In the genomic region with DNA sequence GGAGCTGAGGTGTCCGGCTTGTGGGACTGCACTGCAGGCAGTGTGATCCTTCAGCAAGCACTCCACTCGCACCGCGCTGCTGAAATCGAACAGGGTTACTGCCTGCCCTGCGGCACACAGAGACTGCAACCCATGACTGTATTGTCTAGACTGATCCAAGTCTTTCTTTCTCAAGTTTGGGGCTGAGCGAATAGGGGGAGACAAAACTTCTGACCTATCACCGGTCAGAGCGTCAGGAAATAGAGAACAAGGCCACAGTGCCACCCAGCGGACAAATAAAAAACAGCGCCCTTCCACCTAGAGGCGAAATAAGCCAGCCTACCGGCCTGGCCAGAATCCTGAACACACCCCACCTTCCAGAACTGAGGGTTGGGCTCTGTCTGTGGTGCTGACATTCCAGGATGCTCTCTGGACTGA, we compare ENCODE assay signal across 8 mouse cellular contexts. TPM values are rescaled to one million over a fixed set of nuclear protein-coding genes. Genes with fewer than 3 reads are reported as not detected.
DNase-seq lines count a peak whose midpoint lies in the region; ATAC-seq lines count a peak whose summit lies in the region.

No protein-coding gene starts in this region.

- peak overlapping the region; percentile 54; the same call in 1 of the 2 replicates for H3K9ac ChIP-seq in heart, embryonic 14.5 days (ENCODE audit: low read length)
- no peak overlapping the region for H3K9ac ChIP-seq in liver, embryonic 15.5 days
- H3K9ac ChIP-seq in neural tube, embryonic 12.5 days: no peak overlapping the region

- H3K9me3 ChIP-seq in heart, embryonic 14.5 days (ENCODE audit: control insufficient read depth, low read length): no peaks in the 10 kb centered on the region
- no peaks in the 10 kb centered on the region for H3K9me3 ChIP-seq in liver, embryonic 15.5 days (replicated peaks)
- no peaks in the 10 kb centered on the region for H3K9me3 ChIP-seq in neural tube, embryonic 12.5 days

- peaks cover 4% of the 10 kb centered on the region; the same call in 1 of the 2 replicates for H3K27me3 ChIP-seq in heart, embryonic 14.5 days (ENCODE audit: control insufficient read depth, insufficient read depth, low read length)
- H3K27me3 ChIP-seq in liver, embryonic 15.5 days: peaks cover 5% of the 10 kb centered on the region; the same call in 1 of the 2 replicates
- H3K27me3 ChIP-seq in neural tube, embryonic 12.5 days (replicated peaks): no peaks in the 10 kb centered on the region

- peak; percentile 94 for ATAC-seq in CD4-positive, CD25-positive, alpha-beta regulatory T cell, adult 4 months
- 0 out of 2 replicates have a peak, but pooled peaks have one; percentile 42 for ATAC-seq in heart, embryonic 14.5 days (ENCODE audit: insufficient number of reproducible peaks, insufficient read depth, low FRiP score, low read depth)
- peak; percentile 43; the same call in 1 of the 2 replicates for ATAC-seq in liver, embryonic 15.5 days (ENCODE audit: insufficient read depth)
- peak; percentile 83 for ATAC-seq in neural tube, embryonic 12.5 days (ENCODE audit: low FRiP score, low read depth)

- peak; percentile 39 for DNase-seq in c-Kit-negative CD71-positive TER-119-positive erythroid progenitor cells, embryonic 14.5 days (ENCODE audit: low read depth, low spot score)
- peak; percentile 81 for DNase-seq in fibroblast of lung, adult 2 months (ENCODE audit: low read depth)
- peak; percentile 87 for DNase-seq in kidney, postnatal 14 days
- peak; percentile 38 for DNase-seq in telencephalon, adult 2 months (ENCODE audit: low read depth, low spot score)

- no peak overlapping the region for H3K27ac ChIP-seq in heart, embryonic 14.5 days (replicated peaks in 1 of 2; ENCODE audit: control insufficient read depth in 1 of 2, insufficient read depth in 1 of 2, low read depth in 2 of 2, low read length in 2 of 2)
- no peak overlapping the region for H3K27ac ChIP-seq in liver, embryonic 15.5 days (replicated peaks)
- no peak overlapping the region for H3K27ac ChIP-seq in neural tube, embryonic 12.5 days

- H3K4me3 ChIP-seq in heart, embryonic 14.5 days (ENCODE audit: control insufficient read depth in 1 of 2, insufficient read depth in 1 of 2, low read depth in 1 of 2, low read length in 2 of 2): peak overlapping the region; percentile 29 to 30
- H3K4me3 ChIP-seq in liver, embryonic 15.5 days (replicated peaks): peak overlapping the region; percentile 32
- H3K4me3 ChIP-seq in neural tube, embryonic 12.5 days: no peak overlapping the region

- H3K4me1 ChIP-seq in heart, embryonic 14.5 days (ENCODE audit: control insufficient read depth in 2 of 2, insufficient read depth in 2 of 2, low read length in 2 of 2): peaks cover 6 to 12% of the 10 kb centered on the region in 2 experiments
- H3K4me1 ChIP-seq in liver, embryonic 15.5 days (replicated peaks): peaks cover 9% of the 10 kb centered on the region
- H3K4me1 ChIP-seq in neural tube, embryonic 12.5 days: peaks cover 8% of the 10 kb centered on the region; the same call in 1 of the 2 replicates

- H3K4me2 ChIP-seq in heart, embryonic 14.5 days (ENCODE audit: low read length): peak overlapping the region; percentile 68
- peak overlapping the region; percentile 64 for H3K4me2 ChIP-seq in liver, embryonic 15.5 days
- peak overlapping the region; percentile 53 for H3K4me2 ChIP-seq in neural tube, embryonic 12.5 days (replicated peaks)

- no peaks in the 10 kb centered on the region for H3K36me3 ChIP-seq in heart, embryonic 14.5 days (ENCODE audit: control insufficient read depth, insufficient read depth, low read length)
- no peaks in the 10 kb centered on the region for H3K36me3 ChIP-seq in liver, embryonic 15.5 days (replicated peaks)
- no peaks in the 10 kb centered on the region for H3K36me3 ChIP-seq in neural tube, embryonic 12.5 days

- 4% methylated on average over 13 of the region's 13 CpGs for WGBS in heart, embryonic 14.5 days
- WGBS in liver, embryonic 15.5 days (ENCODE audit: insufficient replicate concordance): 3% methylated on average over 13 of the region's 13 CpGs
- 8% methylated on average over 13 of the region's 13 CpGs for WGBS in neural tube, embryonic 12.5 days

RNA-seq across cellular contexts. Expression of gene Slc23a4, which starts 7.1 kb away (rescaled TPM):
- polyA plus RNA-seq in CD4-positive, CD25-positive, alpha-beta regulatory T cell, adult 4 months (2017; shearing (Covaris generic)): 1 to 10 TPM in 1 of 2 experiments, under 1 TPM in 1; 0.57 to 1.8 TPM
- 0.28 and 0.34 TPM in 2 replicates for polyA plus RNA-seq in heart, embryonic 14.5 days (2014; fragmentation: Nextera tagmentation; extraction: Ambion mirVana)
- polyA plus RNA-seq in liver, embryonic 15.5 days (2015; fragmentation: Nextera tagmentation; extraction: Ambion mirVana): 0.17 and 0.18 TPM in 2 replicates
- 0.55 and 0.67 TPM in 2 replicates for polyA plus RNA-seq in neural tube, embryonic 12.5 days (2016; fragmentation: Nextera tagmentation; extraction: Ambion mirVana)

Comparison
In these comparisons a context has a peak if more than half of its experiments do, and no peak if none do; other contexts are left out.
1. ATAC-seq: peak in every context shown above with its lines; median percentile 94 in CD4-positive, CD25-positive, alpha-beta regulatory T cell, adult 4 months; 83 in neural tube, embryonic 12.5 days; 43 in liver, embryonic 15.5 days; 42 in heart, embryonic 14.5 days.